Mouse (Mus musculus): ENCODE results near the gene Apoc4. TPM values are rescaled to one million over a fixed set of nuclear protein-coding genes. Genes with fewer than 3 reads are reported as not detected.

Gene Apoc4
- polyA plus RNA-seq, 1 experiment: not detected

DNA sequence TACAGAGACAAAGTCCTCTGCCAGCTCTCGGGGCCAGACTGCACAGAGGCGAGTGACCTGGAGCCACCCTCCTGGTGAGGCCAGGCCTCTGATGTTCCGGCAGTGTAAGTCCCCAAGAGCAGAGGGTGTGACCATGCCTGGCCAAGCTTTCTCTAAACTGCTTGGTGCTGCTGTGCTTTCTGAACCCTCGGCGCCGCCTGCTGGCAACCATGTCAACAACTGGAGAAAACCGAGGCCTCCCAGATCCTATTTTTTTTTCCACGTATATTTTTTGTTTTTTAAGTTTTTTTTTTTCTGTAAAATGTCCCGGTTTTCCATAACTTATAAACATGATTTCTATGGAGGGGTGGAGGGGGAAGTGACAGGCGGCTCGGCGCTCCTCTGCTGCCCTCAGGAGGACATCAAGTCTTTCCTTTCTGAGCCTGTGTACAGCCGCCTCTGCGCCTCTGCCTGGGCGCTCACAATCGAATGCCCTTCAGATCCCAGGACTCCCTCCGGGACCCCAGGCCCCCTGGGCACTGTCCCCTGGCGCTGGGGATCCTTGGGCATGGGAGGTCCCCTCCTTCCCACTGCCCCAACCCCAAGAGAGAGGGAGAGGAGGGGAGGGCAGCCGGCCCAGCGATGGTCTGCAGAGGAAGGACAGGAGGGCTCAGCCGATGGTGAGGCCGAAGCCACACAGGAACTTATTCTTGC, 19.9 kb upstream of the Apoc4 start:
- no peak for TF ChIP-seq POLR2A (IDR thresholded peaks at IDR 0.05; ENCODE audit: borderline replicate concordance, low read depth, low read length)
- TF ChIP-seq CTCF (IDR thresholded peaks at IDR 0.05; ENCODE audit: low read depth, low read length): peak; percentile 47; the same call in 1 of the 2 replicates
- H3K4me1 ChIP-seq (ENCODE audit: control insufficient read depth, insufficient read depth, low read length): peaks cover 17% of the 10 kb centered on the region

DNA sequence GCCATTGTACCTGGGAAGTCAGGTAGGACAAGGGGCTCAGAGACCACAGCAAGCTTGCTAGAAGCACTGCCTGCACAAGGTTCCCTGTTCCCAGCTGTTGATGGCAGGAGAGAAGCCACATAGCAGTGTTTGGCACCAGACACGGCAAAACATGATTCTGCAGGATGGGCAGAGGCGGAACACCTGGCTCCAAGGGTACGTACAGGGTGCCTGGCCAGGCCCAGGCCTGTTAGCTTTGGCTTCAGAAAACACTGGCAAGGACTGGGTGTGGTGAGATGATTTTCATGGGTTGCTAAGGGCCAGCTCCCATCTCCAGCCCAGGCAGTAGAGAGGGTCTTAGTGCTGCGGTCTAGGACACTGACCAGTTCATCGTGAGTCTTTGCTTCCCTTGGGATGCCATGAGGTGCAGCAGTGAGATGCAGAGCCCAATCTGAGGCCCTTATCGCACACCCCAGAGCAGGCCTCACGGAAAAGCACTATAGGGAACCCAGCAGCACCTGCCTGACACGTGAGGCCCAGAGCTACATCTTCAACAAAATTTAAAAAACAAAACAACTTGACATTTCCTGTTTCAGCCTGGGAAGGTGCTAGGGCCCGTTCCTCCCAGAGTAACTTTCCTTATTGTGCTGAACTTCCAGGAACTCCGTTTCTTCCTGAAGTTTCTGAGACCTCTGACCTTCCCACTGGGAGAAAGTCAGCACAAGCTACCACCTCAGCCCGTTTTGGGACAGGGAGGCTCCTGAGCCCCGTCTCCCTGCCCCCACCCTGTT, 19.2 kb upstream of the Apoc4 start:
- peak overlapping the region; percentile 96 for H3K27ac ChIP-seq (ENCODE audit: insufficient read depth, low read depth, low read length)
- peaks cover 23% of the 10 kb centered on the region for H3K4me1 ChIP-seq (ENCODE audit: control insufficient read depth, insufficient read depth, low read length)
- TF ChIP-seq CTCF (IDR thresholded peaks at IDR 0.05; ENCODE audit: low read depth, low read length): no peak
- TF ChIP-seq POLR2A (IDR thresholded peaks at IDR 0.05; ENCODE audit: borderline replicate concordance, low read depth, low read length): no peak
- no peak overlapping the region for H3K4me3 ChIP-seq (ENCODE audit: insufficient read depth, low read length)

More for the DNA sequence above, 19.9 kb upstream of the Apoc4 start:
- Histone ChIP-seq H3K27ac (ENCODE audit: insufficient read depth, low read depth, low read length) (peak overlapping the region; percentile 96), H3K4me3 (ENCODE audit: insufficient read depth, low read length) (no peak overlapping the region)

DNA sequence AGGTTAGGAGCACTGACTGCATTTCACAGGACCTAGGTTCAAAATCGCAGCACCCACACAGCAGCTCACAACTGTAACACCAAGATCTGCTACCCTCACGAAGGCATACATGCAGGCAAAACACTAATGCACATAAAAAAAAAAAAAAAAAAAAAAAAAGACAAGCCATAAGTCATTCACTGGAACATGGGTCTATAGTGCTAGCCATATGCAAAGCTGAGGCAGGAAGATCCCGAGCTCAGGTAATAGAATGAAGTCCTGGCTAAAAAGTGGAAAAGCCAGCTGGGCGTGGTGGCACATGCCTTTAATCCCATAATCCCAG, 18.5 kb upstream of the Apoc4 start:
- no peak overlapping the region for H3K4me3 ChIP-seq (ENCODE audit: insufficient read depth, low read length)
- H3K27ac ChIP-seq (ENCODE audit: insufficient read depth, low read depth, low read length): peak overlapping the region; percentile 96
- no peak for TF ChIP-seq POLR2A (IDR thresholded peaks at IDR 0.05; ENCODE audit: borderline replicate concordance, low read depth, low read length)
- no peak for TF ChIP-seq CTCF (IDR thresholded peaks at IDR 0.05; ENCODE audit: low read depth, low read length)
- H3K4me1 ChIP-seq (ENCODE audit: control insufficient read depth, insufficient read depth, low read length): peaks cover 29% of the 10 kb centered on the region

DNA sequence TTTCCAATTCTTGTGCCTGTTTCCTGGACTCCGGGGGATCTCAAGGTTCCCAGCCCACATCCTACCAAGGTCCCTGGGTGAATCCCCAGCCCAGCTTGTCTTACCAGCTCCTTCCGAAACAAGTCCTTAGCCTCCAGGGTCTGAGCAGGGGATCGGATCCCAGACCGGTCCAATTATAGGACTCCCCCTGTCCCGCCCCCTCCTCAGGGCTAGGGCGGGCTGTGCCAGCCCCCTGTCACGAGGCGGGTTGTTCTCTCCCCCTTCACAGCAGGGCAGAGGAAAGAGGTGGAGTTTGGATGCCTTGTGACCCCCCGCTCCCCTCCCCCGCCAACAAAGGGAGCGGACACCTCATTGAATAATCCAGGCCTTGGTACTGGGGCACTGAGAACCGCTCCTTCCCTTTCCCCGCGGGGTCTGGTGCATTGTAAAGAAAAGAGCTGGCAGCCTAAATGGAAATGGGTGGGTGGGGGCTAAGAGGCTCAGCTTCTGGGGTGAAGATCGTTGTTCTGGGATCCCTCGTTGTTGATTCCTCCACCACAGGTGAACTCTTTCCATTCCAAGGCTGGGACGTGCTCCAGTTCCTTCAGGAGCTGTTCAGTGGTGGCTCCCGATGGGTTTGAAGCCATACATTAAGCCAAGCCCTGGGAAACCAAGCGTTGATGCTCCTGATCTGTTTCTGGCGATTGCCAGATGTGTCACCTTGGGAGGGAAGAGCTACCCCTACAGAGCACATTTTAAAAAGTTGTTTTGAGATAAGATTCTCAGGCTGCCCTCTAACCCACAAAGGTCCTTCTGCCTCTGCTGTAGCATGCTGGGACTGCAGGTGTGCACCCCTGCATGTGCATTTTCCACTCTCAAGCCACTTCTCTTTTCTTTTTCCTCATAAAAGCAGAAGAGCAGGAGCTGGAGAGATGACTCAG, 17.9 kb upstream of the Apoc4 start, which contains the start of gene Apoe:
Gene Apoe, minus strand, starts transcription at position 282 of the 920 bp plus-strand sequence.
- Histone ChIP-seq H3K4me3 (ENCODE audit: insufficient read depth, low read length) (peak within 1 kb of the TSS; percentile 92), H3K27ac (ENCODE audit: insufficient read depth, low read depth, low read length) (peak within 1 kb of the TSS; percentile 96), H3K4me1 (ENCODE audit: control insufficient read depth, insufficient read depth, low read length) (peaks cover 36% of the 10 kb centered on the region)
- TF ChIP-seq POLR2A (IDR thresholded peaks at IDR 0.05; ENCODE audit: borderline replicate concordance, low read depth, low read length) (peak; percentile 81; the same call in 1 of the 2 replicates), CTCF (IDR thresholded peaks at IDR 0.05; ENCODE audit: low read depth, low read length) (no peak)

DNA sequence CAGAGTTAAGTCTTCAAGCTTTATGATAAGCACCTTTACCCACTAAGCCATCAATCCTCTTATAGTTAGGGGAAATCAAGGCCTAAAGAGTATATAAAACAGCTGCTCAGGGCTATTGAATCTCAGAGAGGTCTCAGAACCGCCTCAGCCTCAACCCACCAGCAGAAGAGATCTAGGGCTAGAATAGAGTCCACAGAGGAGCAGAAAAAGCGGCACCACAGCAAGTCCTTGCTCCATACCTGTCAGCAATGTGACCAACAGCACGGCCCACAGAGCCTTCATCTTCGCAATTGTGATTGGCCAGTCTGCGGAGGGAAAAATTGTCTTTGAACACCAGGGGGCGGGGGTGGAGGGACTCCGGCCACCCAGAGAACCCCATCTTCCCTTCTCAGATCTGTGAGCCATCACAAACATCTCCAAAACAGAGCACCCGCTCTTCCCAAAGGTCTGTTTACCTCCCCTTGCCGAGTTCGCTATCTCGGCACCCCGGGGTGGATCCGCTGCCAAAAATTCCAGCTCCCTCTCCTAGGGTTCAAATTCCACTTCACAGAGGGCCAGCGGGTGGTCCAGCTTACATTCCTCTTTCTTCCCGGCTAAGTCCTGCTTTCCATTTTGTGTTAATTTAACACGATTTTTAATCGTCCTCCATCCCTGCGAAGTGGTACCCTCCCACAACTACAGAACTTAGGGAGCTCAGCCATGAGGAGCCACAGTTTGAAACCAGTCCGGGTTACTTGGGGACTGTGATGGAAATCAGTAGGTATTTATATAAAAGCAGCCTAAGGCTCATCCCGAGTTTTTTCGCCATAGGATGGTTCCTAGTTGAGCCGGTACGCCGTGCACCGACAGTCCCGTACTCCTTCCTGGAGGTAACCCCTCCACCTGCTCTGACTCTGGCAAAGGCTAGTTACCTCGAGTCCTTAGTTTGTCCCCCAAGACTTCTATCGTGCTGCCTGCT, 16.9 kb upstream of the Apoc4 start:
- TF ChIP-seq POLR2A (IDR thresholded peaks at IDR 0.05; ENCODE audit: borderline replicate concordance, low read depth, low read length) (no peak), CTCF (IDR thresholded peaks at IDR 0.05; ENCODE audit: low read depth, low read length) (no peak)
- peaks cover 43% of the 10 kb centered on the region for H3K4me1 ChIP-seq (ENCODE audit: control insufficient read depth, insufficient read depth, low read length)
- H3K4me3 ChIP-seq (ENCODE audit: insufficient read depth, low read length): peak overlapping the region; percentile 92
- peak overlapping the region; percentile 96 for H3K27ac ChIP-seq (ENCODE audit: insufficient read depth, low read depth, low read length)

DNA sequence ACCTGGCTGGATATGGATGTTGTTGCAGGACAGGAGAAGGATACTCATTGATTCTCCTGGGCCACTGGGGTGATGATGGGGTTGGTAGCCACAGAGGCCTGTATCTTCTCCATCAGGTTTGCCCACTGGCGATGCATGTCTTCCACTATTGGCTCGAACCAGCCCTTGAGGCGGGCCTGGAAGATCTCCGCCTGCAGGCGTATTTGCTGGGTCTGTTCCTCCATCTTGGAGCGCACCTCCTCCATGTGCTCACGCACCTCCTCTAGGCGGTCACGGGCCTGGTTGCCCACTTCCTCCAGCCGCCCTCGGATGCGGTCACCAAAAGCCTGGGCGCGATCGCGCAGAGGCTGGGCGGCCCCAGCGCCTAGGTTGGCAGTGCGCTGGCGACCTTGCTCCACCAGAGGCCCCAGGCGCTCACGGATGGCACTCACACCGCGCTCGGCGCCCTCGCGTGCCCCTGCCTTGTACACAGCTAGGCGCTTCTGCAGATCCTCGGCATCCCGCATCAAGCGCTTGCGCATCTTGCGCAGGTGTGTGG, 15.1 kb upstream of the Apoc4 start:
- Histone ChIP-seq H3K4me1 (ENCODE audit: control insufficient read depth, insufficient read depth, low read length) (peaks cover 53% of the 10 kb centered on the region), H3K27ac (ENCODE audit: insufficient read depth, low read depth, low read length) (peak overlapping the region; percentile 98; the same call in 1 of the 2 replicates), H3K4me3 (ENCODE audit: insufficient read depth, low read length) (peak overlapping the region; percentile 92)
- TF ChIP-seq CTCF (IDR thresholded peaks at IDR 0.05; ENCODE audit: low read depth, low read length) (no peak), POLR2A (IDR thresholded peaks at IDR 0.05; ENCODE audit: borderline replicate concordance, low read depth, low read length) (no peak)

DNA sequence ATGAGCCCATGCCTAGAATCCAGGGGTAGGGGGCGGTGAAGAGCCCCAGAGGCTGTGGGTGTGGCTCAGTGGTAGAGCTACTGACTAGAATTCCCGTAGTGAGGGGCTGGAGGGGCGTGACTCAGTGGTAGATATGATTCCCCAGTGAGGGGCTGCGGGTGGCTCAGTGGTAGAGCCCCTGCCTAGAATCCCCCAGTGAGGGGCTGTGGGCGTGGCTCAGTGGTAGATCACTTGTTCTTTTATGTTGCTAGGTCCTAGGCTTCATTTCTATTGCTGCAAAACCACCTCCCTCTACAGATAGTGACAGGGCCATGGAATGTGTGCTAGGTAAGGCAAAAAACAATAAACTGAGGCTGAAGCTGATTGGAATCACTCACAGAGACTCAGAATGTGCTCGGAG, 14.6 kb upstream of the Apoc4 start:
- peaks cover 52% of the 10 kb centered on the region for H3K4me1 ChIP-seq (ENCODE audit: control insufficient read depth, insufficient read depth, low read length)
- no peak for TF ChIP-seq CTCF (IDR thresholded peaks at IDR 0.05; ENCODE audit: low read depth, low read length)
- TF ChIP-seq POLR2A (IDR thresholded peaks at IDR 0.05; ENCODE audit: borderline replicate concordance, low read depth, low read length): no peak
- peak overlapping the region; percentile 92 for H3K4me3 ChIP-seq (ENCODE audit: insufficient read depth, low read length)
- peak overlapping the region; percentile 98 for H3K27ac ChIP-seq (ENCODE audit: insufficient read depth, low read depth, low read length)

DNA sequence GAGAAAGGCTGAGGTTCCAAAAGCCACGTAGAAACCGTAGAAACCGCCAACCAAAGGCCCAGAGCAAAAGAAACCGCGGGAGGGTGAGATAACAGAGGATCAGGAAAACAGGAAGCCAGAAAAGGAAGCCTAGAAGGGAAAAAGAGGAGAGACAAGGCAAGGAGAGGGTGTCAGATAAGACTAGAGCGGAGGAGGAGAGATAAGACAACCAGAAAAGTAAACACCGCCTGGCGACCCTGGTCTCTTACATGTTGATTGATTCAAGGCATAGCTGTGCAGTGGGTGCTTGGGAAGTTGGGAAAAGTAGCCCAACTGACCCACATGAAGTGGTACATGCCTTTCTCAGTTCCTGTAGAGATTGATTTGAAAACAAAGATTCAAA, 13.9 kb upstream of the Apoc4 start:
- Histone ChIP-seq H3K4me3 (ENCODE audit: insufficient read depth, low read length) (no peak overlapping the region), H3K4me1 (ENCODE audit: control insufficient read depth, insufficient read depth, low read length) (peaks cover 45% of the 10 kb centered on the region), H3K27ac (ENCODE audit: insufficient read depth, low read depth, low read length) (peak overlapping the region; percentile 98)
- no peak for TF ChIP-seq CTCF (IDR thresholded peaks at IDR 0.05; ENCODE audit: low read depth, low read length)
- no peak for TF ChIP-seq POLR2A (IDR thresholded peaks at IDR 0.05; ENCODE audit: borderline replicate concordance, low read depth, low read length)
